Mouse (Mus musculus): ENCODE measurements around the gene Cryab. TPM values are rescaled to one million over a fixed set of nuclear protein-coding genes. Genes with fewer than 3 reads are reported as not detected.

Cryab gene
- polyA plus RNA-seq, 1 experiment from 2014 or later: 5.5 TPM

DNA sequence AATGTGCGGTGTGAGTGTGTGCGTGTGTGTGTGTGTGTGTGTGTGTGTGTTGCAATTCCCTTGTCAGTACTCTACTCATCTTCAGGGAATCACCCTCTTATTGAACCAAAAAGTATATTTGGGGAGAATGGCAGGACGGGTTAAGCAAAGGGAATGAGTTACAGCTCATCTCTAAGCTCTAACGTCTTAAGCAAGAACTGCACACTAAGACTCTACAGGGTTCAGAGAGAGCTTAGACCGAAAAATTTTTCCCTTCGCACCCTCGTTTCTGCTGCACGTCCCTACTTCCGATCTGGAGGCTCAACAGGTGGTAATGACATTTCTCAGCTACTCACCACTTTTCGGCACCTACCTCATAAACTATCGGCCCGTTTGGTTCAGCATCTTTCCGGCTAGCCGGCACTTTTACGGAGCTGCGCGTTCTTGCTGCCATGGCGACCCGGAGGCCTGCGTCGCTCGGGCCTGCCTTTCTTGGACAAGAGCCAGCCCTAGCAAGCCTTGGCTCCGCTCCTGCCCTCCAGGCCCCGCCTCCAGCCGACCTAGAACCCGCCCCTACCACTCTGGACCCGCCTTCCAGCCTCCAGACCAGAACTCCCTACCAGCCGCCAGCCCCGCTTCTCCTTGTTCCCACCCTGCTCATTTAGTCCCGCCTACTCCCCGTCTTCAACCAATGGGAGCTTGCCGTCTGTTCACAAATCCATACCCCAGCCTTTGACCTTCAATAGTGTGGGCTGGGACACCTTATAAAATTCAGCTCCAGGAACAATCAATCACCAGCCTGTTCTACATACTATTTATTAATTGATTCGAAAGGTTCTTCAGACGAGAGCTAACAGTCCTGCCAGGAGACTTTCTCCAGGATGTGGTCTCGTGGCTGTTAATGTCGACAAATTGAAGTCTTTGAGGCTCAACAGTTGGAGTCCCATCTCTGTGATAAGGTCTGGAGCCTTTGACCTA, 11.9 kb upstream of the Cryab start, which contains the start of gene Dixdc1:
Dixdc1 (minus strand) TSS at position 604 of the 957 bp plus-strand sequence.
- H3K4me1 ChIP-seq (replicated peaks; ENCODE audit: control insufficient read depth, insufficient read depth, low read length): 0 out of 2 replicates have a peak, but pooled peaks cover 2% of the 10 kb centered on the region
- peak; percentile 99 for ATAC-seq (replicated peaks; ENCODE audit: low FRiP score)
- H3K9ac ChIP-seq (ENCODE audit: low read length): no peak within 1 kb of the TSS; the same call in 1 of the 2 replicates
- H3K9me3 ChIP-seq (ENCODE audit: control insufficient read depth, low read length): no peaks in the 10 kb centered on the region
- DNase-seq (ENCODE audit: low spot score): peak; percentile 96
- peak within 1 kb of the TSS; percentile 29 for H3K4me3 ChIP-seq (ENCODE audit: low read depth, low read length)
- H3K27me3 ChIP-seq (ENCODE audit: control insufficient read depth, insufficient read depth, low read length): no peaks in the 10 kb centered on the region; the same call in 1 of the 2 replicates
- no peak within 1 kb of the TSS for H3K27ac ChIP-seq (ENCODE audit: low read depth, low read length)
- peak within 1 kb of the TSS; percentile 71 for H3K4me2 ChIP-seq (ENCODE audit: low read depth, low read length, severe bottlenecking)
- H3K36me3 ChIP-seq (ENCODE audit: control insufficient read depth, insufficient read depth, low read length): no peaks in the 10 kb centered on the region
- 15% methylated on average over 36 of the region's 36 CpGs for WGBS

DNA sequence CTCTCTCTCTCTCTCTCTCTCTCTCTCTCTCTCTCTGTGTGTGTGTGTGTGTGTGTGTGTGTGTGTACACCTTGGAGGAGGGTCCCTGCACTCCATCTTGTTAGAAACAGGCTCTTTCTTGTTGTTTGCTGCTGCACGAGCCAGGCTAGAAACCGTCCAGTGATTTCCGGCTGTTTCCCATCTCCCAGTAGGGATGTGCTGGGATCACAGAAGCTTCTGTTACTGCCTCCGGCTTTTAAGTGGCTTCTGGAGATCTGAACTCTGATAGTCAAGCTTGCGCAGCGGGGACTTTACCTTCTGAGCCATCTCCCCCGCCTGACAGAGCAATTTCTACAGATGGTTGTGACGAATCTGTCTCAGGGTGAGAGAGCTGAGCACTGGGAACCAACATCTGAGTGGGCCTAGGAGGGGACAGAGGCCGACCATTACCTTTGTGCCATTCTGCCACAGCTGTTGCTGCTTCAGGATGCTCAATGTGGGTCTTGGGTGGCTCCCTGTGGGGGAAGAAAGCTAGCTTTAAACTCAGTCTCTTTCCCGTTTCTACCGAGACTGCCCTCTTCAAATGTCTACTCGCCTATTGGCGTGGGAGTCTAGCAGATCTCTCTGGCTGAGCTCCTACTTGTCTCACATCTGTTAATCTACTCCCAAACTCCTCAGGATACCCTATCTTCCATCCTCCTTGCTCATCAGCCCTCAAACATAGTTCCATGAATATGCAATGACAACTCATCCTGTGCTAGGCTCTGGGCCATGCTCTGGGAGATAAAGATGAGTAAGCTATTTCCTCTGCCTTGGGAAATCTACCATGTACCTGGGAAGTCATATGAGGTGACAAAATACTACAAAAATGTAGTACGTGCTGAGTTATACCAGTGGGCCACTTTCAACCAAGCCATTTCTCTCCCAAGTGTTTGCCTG, 10.0 kb upstream of the Cryab start:
- no peaks in the 10 kb centered on the region for H3K36me3 ChIP-seq (ENCODE audit: control insufficient read depth, insufficient read depth, low read length)
- H3K9me3 ChIP-seq (ENCODE audit: control insufficient read depth, low read length): no peaks in the 10 kb centered on the region
- no peaks in the 10 kb centered on the region; the same call in 1 of the 2 replicates for H3K27me3 ChIP-seq (ENCODE audit: control insufficient read depth, insufficient read depth, low read length)
- H3K27ac ChIP-seq (ENCODE audit: low read depth, low read length): no peak overlapping the region
- WGBS: 90% methylated on average over 14 of the region's 14 CpGs
- H3K4me3 ChIP-seq (ENCODE audit: low read depth, low read length): no peak overlapping the region
- H3K4me1 ChIP-seq (replicated peaks; ENCODE audit: control insufficient read depth, insufficient read depth, low read length): 0 out of 2 replicates have a peak, but pooled peaks cover 2% of the 10 kb centered on the region
- no peak overlapping the region for H3K4me2 ChIP-seq (ENCODE audit: low read depth, low read length, severe bottlenecking)
- no peak for ATAC-seq (replicated peaks; ENCODE audit: low FRiP score)
- DNase-seq (ENCODE audit: low spot score): no peak
- H3K9ac ChIP-seq (ENCODE audit: low read length): no peak overlapping the region

DNA sequence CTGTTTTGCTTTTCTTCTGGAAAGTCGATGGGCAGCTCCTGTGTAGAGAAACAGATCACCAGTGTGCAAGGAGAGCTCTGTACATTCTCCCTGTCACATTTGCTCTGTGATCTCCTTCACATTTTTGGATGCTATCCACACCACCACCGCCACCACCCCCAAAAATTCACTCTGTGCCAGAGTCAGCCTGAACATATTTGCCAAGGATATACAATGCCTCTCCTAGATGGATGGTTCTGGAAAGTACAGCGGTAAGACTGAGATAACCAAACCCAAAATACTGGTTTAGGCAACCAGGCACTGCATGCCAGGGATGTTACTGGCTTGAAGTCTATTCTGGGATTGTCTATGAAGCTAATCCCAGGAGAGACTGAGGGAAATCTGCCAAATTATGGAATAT, 8.9 kb upstream of the Cryab start:
- ATAC-seq (replicated peaks; ENCODE audit: low FRiP score): no peak
- no peaks in the 10 kb centered on the region for H3K36me3 ChIP-seq (ENCODE audit: control insufficient read depth, insufficient read depth, low read length)
- H3K4me3 ChIP-seq (ENCODE audit: low read depth, low read length): no peak overlapping the region
- 0 out of 2 replicates have a peak, but pooled peaks cover 4% of the 10 kb centered on the region for H3K4me1 ChIP-seq (replicated peaks; ENCODE audit: control insufficient read depth, insufficient read depth, low read length)
- H3K27ac ChIP-seq (ENCODE audit: low read depth, low read length): no peak overlapping the region
- H3K4me2 ChIP-seq (ENCODE audit: low read depth, low read length, severe bottlenecking): no peak overlapping the region
- DNase-seq (ENCODE audit: low spot score): no peak
- no peaks in the 10 kb centered on the region for H3K9me3 ChIP-seq (ENCODE audit: control insufficient read depth, low read length)
- 83% methylated on average over 3 of the region's 3 CpGs for WGBS
- 0 out of 2 replicates have a peak, but pooled peaks cover 3% of the 10 kb centered on the region for H3K27me3 ChIP-seq (ENCODE audit: control insufficient read depth, insufficient read depth, low read length)
- no peak overlapping the region for H3K9ac ChIP-seq (ENCODE audit: low read length)

GRCm38 (mm10) chr9:50742744-50743143, 8.4 kb upstream of the Cryab start:
- H3K9me3 ChIP-seq (ENCODE audit: control insufficient read depth, low read length): no peaks in the 10 kb centered on the region
- ATAC-seq (replicated peaks; ENCODE audit: low FRiP score) (no peak), DNase-seq (ENCODE audit: low spot score) (no peak)
- H3K27me3 ChIP-seq (ENCODE audit: control insufficient read depth, insufficient read depth, low read length): 0 out of 2 replicates have a peak, but pooled peaks cover 3% of the 10 kb centered on the region
- no peak overlapping the region for H3K27ac ChIP-seq (ENCODE audit: low read depth, low read length)
- no peak overlapping the region for H3K4me2 ChIP-seq (ENCODE audit: low read depth, low read length, severe bottlenecking)
- no peak overlapping the region for H3K4me3 ChIP-seq (ENCODE audit: low read depth, low read length)
- H3K36me3 ChIP-seq (ENCODE audit: control insufficient read depth, insufficient read depth, low read length): no peaks in the 10 kb centered on the region
- no peak overlapping the region for H3K9ac ChIP-seq (ENCODE audit: low read length)
- 0 out of 2 replicates have a peak, but pooled peaks cover 4% of the 10 kb centered on the region for H3K4me1 ChIP-seq (replicated peaks; ENCODE audit: control insufficient read depth, insufficient read depth, low read length)
- 80% methylated on average over 2 of the region's 2 CpGs for WGBS

GRCm38 (mm10) chr9:50745806-50746205, 5.3 kb upstream of the Cryab start:
- no peak overlapping the region for H3K27ac ChIP-seq (ENCODE audit: low read depth, low read length)
- H3K4me2 ChIP-seq (ENCODE audit: low read depth, low read length, severe bottlenecking): peak overlapping the region; percentile 62
- DNase-seq (ENCODE audit: low spot score) (no peak), ATAC-seq (replicated peaks; ENCODE audit: low FRiP score) (no peak)
- no peaks in the 10 kb centered on the region for H3K9me3 ChIP-seq (ENCODE audit: control insufficient read depth, low read length)
- H3K36me3 ChIP-seq (ENCODE audit: control insufficient read depth, insufficient read depth, low read length): no peaks in the 10 kb centered on the region
- peak overlapping the region; percentile 41; the same call in 1 of the 2 replicates for H3K9ac ChIP-seq (ENCODE audit: low read length)
- 0 out of 2 replicates have a peak, but pooled peaks cover 3% of the 10 kb centered on the region for H3K27me3 ChIP-seq (ENCODE audit: control insufficient read depth, insufficient read depth, low read length)
- 0 out of 2 replicates have a peak, but pooled peaks cover 2% of the 10 kb centered on the region for H3K4me1 ChIP-seq (replicated peaks; ENCODE audit: control insufficient read depth, insufficient read depth, low read length)
- peak overlapping the region; percentile 30 for H3K4me3 ChIP-seq (ENCODE audit: low read depth, low read length)
- WGBS: 15% methylated on average over 7 of the region's 7 CpGs

- 0 out of 2 replicates have a peak, but pooled peaks cover 3% of the 10 kb centered on the region for H3K27me3 ChIP-seq (ENCODE audit: control insufficient read depth, insufficient read depth, low read length)
- H3K27ac ChIP-seq (ENCODE audit: low read depth, low read length): no peak within 1 kb of the TSS
- peak within 1 kb of the TSS; percentile 41; the same call in 1 of the 2 replicates for H3K9ac ChIP-seq (ENCODE audit: low read length)
- peak within 1 kb of the TSS; percentile 30 for H3K4me3 ChIP-seq (ENCODE audit: low read depth, low read length)
- ATAC-seq (replicated peaks; ENCODE audit: low FRiP score) (no peak), DNase-seq (ENCODE audit: low spot score) (no peak)
- 0 out of 2 replicates have a peak, but pooled peaks cover 2% of the 10 kb centered on the region for H3K4me1 ChIP-seq (replicated peaks; ENCODE audit: control insufficient read depth, insufficient read depth, low read length)
- WGBS: 1% methylated on average over 19 of the region's 19 CpGs
- H3K36me3 ChIP-seq (ENCODE audit: control insufficient read depth, insufficient read depth, low read length): no peaks in the 10 kb centered on the region
- H3K9me3 ChIP-seq (ENCODE audit: control insufficient read depth, low read length): no peaks in the 10 kb centered on the region
- peak within 1 kb of the TSS; percentile 62 for H3K4me2 ChIP-seq (ENCODE audit: low read depth, low read length, severe bottlenecking)
These were observed 4.9 kb upstream of the Cryab start, which contains the start of gene 2310030G06Rik for GRCm38 (mm10) chr9:50746214-50746677. Gene 2310030G06Rik (minus strand): TSS chr9:50746536.

GRCm38 (mm10) chr9:50750706-50751105, 419 bp upstream of the Cryab start:
- H3K36me3 ChIP-seq (ENCODE audit: control insufficient read depth, insufficient read depth, low read length): no peaks in the 10 kb centered on the region
- 77% methylated on average over 6 of the region's 6 CpGs for WGBS
- no peak overlapping the region for H3K4me3 ChIP-seq (ENCODE audit: low read depth, low read length)
- H3K27ac ChIP-seq (ENCODE audit: low read depth, low read length): no peak overlapping the region
- DNase-seq (ENCODE audit: low spot score) (no peak), ATAC-seq (replicated peaks; ENCODE audit: low FRiP score) (no peak)
- H3K9ac ChIP-seq (ENCODE audit: low read length): no peak overlapping the region
- 0 out of 2 replicates have a peak, but pooled peaks cover 2% of the 10 kb centered on the region for H3K4me1 ChIP-seq (replicated peaks; ENCODE audit: control insufficient read depth, insufficient read depth, low read length)
- no peak overlapping the region for H3K4me2 ChIP-seq (ENCODE audit: low read depth, low read length, severe bottlenecking)
- 0 out of 2 replicates have a peak, but pooled peaks cover 3% of the 10 kb centered on the region for H3K27me3 ChIP-seq (ENCODE audit: control insufficient read depth, insufficient read depth, low read length)
- H3K9me3 ChIP-seq (ENCODE audit: control insufficient read depth, low read length): no peaks in the 10 kb centered on the region

Data from forebrain, embryonic 11.5 days (tissue).